Mouse (Mus musculus) cortical plate, adult 2 months (tissue): ENCODE data around the gene Grin3a.

Experiments used
- CTCF ChIP-seq: fragments of 200-500 bp; IDR thresholded peaks from 2 replicates; pipeline ENCODE4 v1.5.1; 2011; ENCODE audit warnings: mild to moderate bottlenecking, control low read depth, low read length; ENCODE audit not compliant: insufficient read depth; ENCODE audit errors: extremely low read depth
- POLR2A ChIP-seq: fragments of 200-500 bp; IDR thresholded peaks from 2 replicates; pipeline ENCODE4 v1.6.1; 2011; ENCODE audit warnings: mild to moderate bottlenecking, low read length, control low read depth; ENCODE audit not compliant: insufficient read depth; ENCODE audit errors: extremely low read depth

GRCm38 (mm10) chr4:49742847-49743246 is 102.7 kb downstream of the Grin3a start:
- TF ChIP-seq CTCF = no peak
- TF ChIP-seq POLR2A = no peak
